Mouse (Mus musculus): ENCODE data around the gene Ylpm1. TPM values are rescaled to one million over a fixed set of nuclear protein-coding genes. Genes with fewer than 3 reads are reported as not detected.

The Ylpm1 gene
- polyA plus RNA-seq (2016; fragmentation: Nextera tagmentation; extraction: Ambion mirVana) = 45.5 and 47.8 TPM in 2 replicates

- H3K9ac ChIP-seq = peak within 1 kb of the TSS; percentile 98
- H3K27ac ChIP-seq = peak within 1 kb of the TSS; percentile 89
- peak within 1 kb of the TSS; percentile 96 for H3K4me3 ChIP-seq (replicated peaks)
- 0% methylated on average over 45 of the region's 45 CpGs for WGBS
- ATAC-seq (ENCODE audit: low FRiP score) = peak; percentile 97
- H3K4me2 ChIP-seq = peak within 1 kb of the TSS; percentile 96
- peaks cover 26% of the 10 kb centered on the region for H3K4me1 ChIP-seq
- no peaks in the 10 kb centered on the region for H3K9me3 ChIP-seq
- H3K36me3 ChIP-seq (replicated peaks) = no peaks in the 10 kb centered on the region
- H3K27me3 ChIP-seq = no peaks in the 10 kb centered on the region
Measured at GRCm38 (mm10) chr12:84996083-84996496, at the start of gene Ylpm1. Ylpm1 (plus strand) TSS chr12:84996321.

DNA sequence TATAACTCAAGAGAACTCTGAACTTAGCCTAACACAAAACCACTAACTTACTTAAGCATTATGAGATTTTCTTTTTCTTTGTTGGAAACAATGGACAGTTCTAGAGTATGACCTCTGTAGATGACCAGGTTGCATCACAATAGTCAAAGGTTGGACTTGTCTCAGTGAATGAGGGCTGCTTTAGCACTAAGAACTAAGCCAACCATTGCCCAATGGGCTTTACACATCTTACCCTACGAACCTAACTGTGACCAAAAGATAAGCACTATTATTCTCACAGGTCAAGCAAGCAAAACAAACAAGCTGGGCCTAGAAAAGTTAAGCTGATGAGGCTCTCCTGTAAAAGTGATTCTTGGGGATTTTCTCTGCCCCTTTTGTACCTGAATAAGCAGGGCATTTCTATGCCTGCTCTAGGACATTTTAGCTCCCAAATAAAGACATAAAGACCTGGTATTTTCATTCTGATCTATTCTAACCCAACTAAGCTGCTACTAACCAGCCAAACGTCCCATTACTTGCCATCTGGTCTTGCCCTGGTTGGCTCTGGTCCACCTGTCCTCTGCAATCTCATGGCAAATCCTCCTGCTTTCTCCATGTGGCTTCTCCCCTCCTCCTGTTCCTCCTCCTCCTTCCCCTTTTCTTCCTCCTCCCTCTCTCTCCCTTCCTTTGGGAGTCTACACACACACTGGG, 48.1 kb upstream of the Ylpm1 start:
- Histone ChIP-seq H3K4me2 (no peak overlapping the region), H3K4me1 (no peaks in the 10 kb centered on the region), H3K27ac (no peak overlapping the region), H3K9me3 (no peaks in the 10 kb centered on the region), H3K27me3 (no peaks in the 10 kb centered on the region), H3K4me3 (replicated peaks) (no peak overlapping the region), H3K36me3 (replicated peaks) (peaks cover 33% of the 10 kb centered on the region), H3K9ac (no peak overlapping the region)
- 90% methylated on average over 2 of the region's 2 CpGs for WGBS
- no peak for ATAC-seq (ENCODE audit: low FRiP score)

DNA sequence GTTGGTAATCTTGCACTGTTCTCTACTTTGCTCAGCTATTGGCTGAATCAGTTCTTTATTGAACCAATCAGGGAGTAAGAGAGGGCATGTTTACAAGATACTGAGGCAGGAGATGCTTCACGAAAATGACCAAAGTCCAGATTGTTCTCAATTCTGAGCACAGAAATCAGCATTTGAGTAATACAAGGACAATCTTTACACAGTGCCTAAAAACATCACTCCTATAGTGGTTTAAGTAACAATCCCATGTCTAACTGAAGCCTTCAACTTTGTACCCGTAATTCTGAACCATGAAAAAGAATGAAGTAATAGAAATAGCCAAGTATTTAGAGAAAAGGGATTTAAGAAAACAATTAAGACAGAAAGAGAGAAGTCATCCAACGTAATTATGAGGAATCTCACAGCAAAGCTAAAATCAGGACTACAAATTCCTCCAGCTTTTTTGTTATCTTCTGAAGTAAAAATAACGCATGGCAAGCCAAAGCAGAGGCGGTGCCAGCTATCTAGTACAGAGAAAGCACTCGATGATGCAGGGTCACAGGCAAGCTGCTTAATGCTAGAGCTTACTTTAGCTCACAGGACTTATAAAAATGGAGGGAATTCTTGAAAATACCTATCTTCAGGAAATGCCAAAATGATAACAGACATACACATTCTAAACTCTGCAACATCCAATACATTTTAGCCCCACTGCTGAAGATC, 47.4 kb upstream of the Ylpm1 start:
- peaks cover 33% of the 10 kb centered on the region for H3K36me3 ChIP-seq (replicated peaks)

GRCm38 (mm10) chr12:84950763-84951162, 45.4 kb upstream of the Ylpm1 start:
- H3K36me3 ChIP-seq (replicated peaks) = peaks cover 26% of the 10 kb centered on the region

More for the DNA sequence above, 47.4 kb upstream of the Ylpm1 start:
- Histone ChIP-seq H3K9me3 (no peaks in the 10 kb centered on the region), H3K4me2 (no peak overlapping the region), H3K4me3 (replicated peaks) (no peak overlapping the region), H3K9ac (no peak overlapping the region), H3K27ac (no peak overlapping the region), H3K27me3 (no peaks in the 10 kb centered on the region), H3K4me1 (no peaks in the 10 kb centered on the region)
- ATAC-seq (ENCODE audit: low FRiP score) = no peak
- WGBS = 91% methylated on average over 6 of the region's 6 CpGs

DNA sequence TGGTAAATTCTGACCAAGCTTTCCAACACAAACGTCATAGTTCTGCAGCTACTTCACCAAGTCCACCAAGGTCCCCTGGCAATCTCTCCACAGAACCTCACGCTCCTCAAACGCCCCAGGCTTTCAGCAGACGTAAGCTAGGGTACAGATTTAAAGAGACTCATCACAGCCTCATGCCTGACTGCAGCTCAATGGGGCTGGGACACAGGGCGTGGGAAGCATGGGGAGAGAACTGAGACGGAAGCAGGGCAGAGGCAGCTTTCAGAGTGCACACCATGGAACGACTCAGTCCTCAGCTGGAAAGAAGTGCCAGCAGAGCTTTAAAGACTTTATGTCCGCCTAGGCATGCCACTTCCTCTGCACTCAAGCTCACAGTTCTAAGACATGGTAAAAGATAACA, 44.6 kb upstream of the Ylpm1 start:
- Histone ChIP-seq H3K27me3 (no peaks in the 10 kb centered on the region), H3K4me3 (replicated peaks) (no peak overlapping the region), H3K9me3 (no peaks in the 10 kb centered on the region), H3K9ac (no peak overlapping the region), H3K4me2 (no peak overlapping the region), H3K27ac (no peak overlapping the region), H3K36me3 (replicated peaks) (peaks cover 22% of the 10 kb centered on the region), H3K4me1 (no peaks in the 10 kb centered on the region)
- no peak for ATAC-seq (ENCODE audit: low FRiP score)
- WGBS = 41% methylated on average over 8 of the region's 8 CpGs

More at GRCm38 (mm10) chr12:84950763-84951162, 45.4 kb upstream of the Ylpm1 start:
- Histone ChIP-seq H3K9me3 (no peaks in the 10 kb centered on the region), H3K9ac (no peak overlapping the region), H3K4me2 (no peak overlapping the region), H3K27ac (no peak overlapping the region), H3K27me3 (no peaks in the 10 kb centered on the region), H3K4me1 (no peaks in the 10 kb centered on the region), H3K4me3 (replicated peaks) (no peak overlapping the region)
- 95% methylated on average over 6 of the region's 6 CpGs for WGBS
- ATAC-seq (ENCODE audit: low FRiP score) = no peak

DNA sequence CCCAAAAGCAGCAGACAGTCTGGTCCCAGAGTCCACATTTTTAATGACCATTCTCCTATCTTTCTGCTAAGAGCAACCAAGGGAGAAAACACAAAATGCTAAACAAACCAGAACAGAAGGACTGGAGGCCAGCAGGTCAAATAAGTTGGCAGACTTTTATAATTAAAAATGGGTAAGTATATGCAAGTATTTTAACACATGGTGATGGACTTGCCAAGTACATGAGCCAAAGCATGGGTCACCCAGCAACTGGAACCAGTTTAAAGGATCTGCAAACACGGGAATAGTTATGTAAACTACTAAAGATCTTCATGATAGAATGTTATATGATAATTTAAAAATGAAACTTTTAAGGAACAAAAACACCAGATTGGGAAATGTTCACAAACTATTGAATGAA, 43.8 kb upstream of the Ylpm1 start:
- Histone ChIP-seq H3K4me3 (replicated peaks) (no peak overlapping the region), H3K4me1 (no peaks in the 10 kb centered on the region), H3K4me2 (no peak overlapping the region), H3K27ac (no peak overlapping the region), H3K9me3 (no peaks in the 10 kb centered on the region), H3K9ac (no peak overlapping the region), H3K36me3 (replicated peaks) (peaks cover 16% of the 10 kb centered on the region), H3K27me3 (no peaks in the 10 kb centered on the region)
- ATAC-seq (ENCODE audit: low FRiP score) = no peak
- WGBS = 90% methylated on average over 1 of the region's 1 CpGs

- H3K9me3 ChIP-seq = no peaks in the 10 kb centered on the region
- H3K4me1 ChIP-seq = no peaks in the 10 kb centered on the region
- no peak for ATAC-seq (ENCODE audit: low FRiP score)
- no peak overlapping the region for H3K9ac ChIP-seq
- H3K27me3 ChIP-seq = no peaks in the 10 kb centered on the region
- 99% methylated on average over 3 of the region's 3 CpGs for whole genome bisulfite sequencing
- H3K4me3 ChIP-seq (replicated peaks) = no peak overlapping the region
- H3K4me2 ChIP-seq = no peak overlapping the region
- peaks cover 3% of the 10 kb centered on the region for H3K36me3 ChIP-seq (replicated peaks)
- H3K27ac ChIP-seq = no peak overlapping the region
Measured at GRCm38 (mm10) chr12:84956317-84956716, 39.8 kb upstream of the Ylpm1 start.

DNA sequence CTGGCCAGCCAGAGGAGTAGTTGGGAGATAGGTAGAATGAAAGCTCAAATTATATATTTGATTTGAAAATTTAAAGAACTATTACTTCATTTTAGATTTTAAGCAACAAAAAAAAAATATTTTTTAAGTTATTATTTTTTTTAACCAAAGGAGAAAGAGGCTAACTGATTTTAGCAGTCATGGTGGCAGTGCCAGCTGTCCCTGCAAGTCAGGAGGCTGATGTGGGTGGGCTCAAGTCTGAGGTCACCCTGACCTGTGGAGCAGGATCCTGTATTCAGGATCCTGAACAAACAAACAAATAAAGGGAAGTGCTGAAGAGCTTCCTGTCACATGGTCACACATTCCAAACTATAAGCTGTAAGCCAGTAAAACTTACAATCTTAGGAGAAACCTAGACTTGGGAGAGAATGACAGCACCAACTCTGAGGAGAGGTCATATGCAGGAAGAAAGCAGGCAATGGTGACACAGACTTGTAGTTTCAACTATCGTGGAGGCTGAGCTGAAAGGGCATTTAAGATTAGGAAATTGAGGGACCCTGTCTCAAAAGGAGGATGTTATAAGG, 37.2 kb upstream of the Ylpm1 start:
- Histone ChIP-seq H3K4me2 (no peak overlapping the region), H3K9me3 (no peaks in the 10 kb centered on the region), H3K27ac (no peak overlapping the region), H3K9ac (no peak overlapping the region), H3K4me1 (no peaks in the 10 kb centered on the region), H3K27me3 (no peaks in the 10 kb centered on the region), H3K36me3 (replicated peaks) (no peaks in the 10 kb centered on the region; the same call in none of the 2 replicates), H3K4me3 (replicated peaks) (no peak overlapping the region)
- 89% methylated on average over 1 of the region's 1 CpGs for WGBS
- ATAC-seq (ENCODE audit: low FRiP score) = no peak

DNA sequence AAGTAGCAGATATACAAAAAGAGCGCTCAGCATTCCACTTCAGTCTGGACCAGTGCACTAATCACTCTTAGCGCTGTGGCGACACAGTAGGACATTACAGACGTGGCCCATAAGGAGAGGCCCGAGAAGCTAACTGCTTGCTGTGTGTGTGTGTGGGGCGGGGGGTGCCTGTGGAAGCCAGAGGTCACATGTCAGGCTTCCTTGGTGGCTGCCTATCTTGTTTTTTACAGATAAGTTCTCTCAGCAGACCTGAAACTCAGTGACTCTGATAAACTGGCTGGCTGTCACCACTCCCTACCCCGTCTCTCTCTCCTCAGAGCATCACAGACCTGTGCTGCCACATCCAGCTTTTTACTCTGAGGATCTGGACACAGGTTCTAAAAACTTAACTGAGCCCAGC, 33.5 kb upstream of the Ylpm1 start:
- Histone ChIP-seq H3K4me2 (no peak overlapping the region), H3K9ac (no peak overlapping the region), H3K4me3 (replicated peaks) (no peak overlapping the region), H3K36me3 (replicated peaks) (peaks cover 6% of the 10 kb centered on the region), H3K4me1 (no peaks in the 10 kb centered on the region), H3K27me3 (no peaks in the 10 kb centered on the region), H3K27ac (no peak overlapping the region), H3K9me3 (no peaks in the 10 kb centered on the region)
- WGBS = 87% methylated on average over 7 of the region's 7 CpGs
- ATAC-seq (ENCODE audit: low FRiP score) = no peak

GRCm38 (mm10) chr12:84968831-84969655, 27.1 kb upstream of the Ylpm1 start:
- Histone ChIP-seq H3K36me3 (replicated peaks) (peaks cover 15% of the 10 kb centered on the region), H3K4me2 (peak overlapping the region; percentile 95), H3K27ac (no peak overlapping the region), H3K9ac (peak overlapping the region; percentile 85; the same call in 1 of the 2 replicates), H3K9me3 (no peaks in the 10 kb centered on the region), H3K4me3 (replicated peaks) (peak overlapping the region; percentile 88; the same call in 1 of the 2 replicates), H3K27me3 (no peaks in the 10 kb centered on the region; the same call in 1 of the 2 replicates), H3K4me1 (peaks cover 19% of the 10 kb centered on the region)
- WGBS = 88% methylated on average over 16 of the region's 16 CpGs
- no peak for ATAC-seq (ENCODE audit: low FRiP score)

- H3K4me1 ChIP-seq = peaks cover 19% of the 10 kb centered on the region
- peak overlapping the region; percentile 88 for H3K4me3 ChIP-seq (replicated peaks)
- H3K27ac ChIP-seq = no peak overlapping the region
- peak overlapping the region; percentile 95 for H3K4me2 ChIP-seq
- WGBS = 28% methylated on average over 15 of the region's 15 CpGs
- no peak for ATAC-seq (ENCODE audit: low FRiP score)
- peak overlapping the region; percentile 85 for H3K9ac ChIP-seq
- H3K9me3 ChIP-seq = no peaks in the 10 kb centered on the region
- H3K27me3 ChIP-seq = no peaks in the 10 kb centered on the region; the same call in 1 of the 2 replicates
- peaks cover 16% of the 10 kb centered on the region for H3K36me3 ChIP-seq (replicated peaks)
Measured at GRCm38 (mm10) chr12:84969656-84970427, 26.3 kb upstream of the Ylpm1 start.

Measured in forebrain, embryonic 12.5 days (tissue).